Mouse (Mus musculus) heart, postnatal 0 days (tissue): ENCODE results near the gene Npcd.

ENCODE experiments used
- CTCF ChIP-seq: IDR thresholded peaks from 2 replicates; pipeline ENCODE4 v1.5.1; 2016; ENCODE audit warnings: antibody characterized with exemption, control low read depth, low read depth
- EP300 ChIP-seq: IDR thresholded peaks from 2 replicates; pipeline ENCODE4 v1.6.1; 2016; ENCODE audit warnings: antibody characterized with exemption, low read depth

DNA sequence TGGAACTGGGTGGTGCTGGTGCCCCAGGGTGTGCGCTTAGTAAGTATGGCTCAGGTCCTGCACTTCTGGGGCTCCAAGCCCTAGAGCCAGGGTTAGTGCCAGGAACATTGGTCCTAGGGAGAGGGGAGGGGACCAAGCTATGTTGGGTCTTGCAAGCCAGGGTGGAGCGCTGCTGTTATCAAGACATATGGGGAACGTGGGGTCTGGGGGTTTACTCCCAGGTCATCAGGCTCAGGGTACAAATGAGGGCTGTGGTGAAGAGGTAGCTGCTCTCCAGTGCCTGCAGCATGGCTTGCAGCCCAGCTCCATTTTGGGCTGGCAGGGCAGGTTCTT, 80.7 kb downstream of the Npcd start:
- TF ChIP-seq CTCF (no peak), EP300 (no peak)
